Mouse (Mus musculus): Measurements from ENCODE around the gene Jun.

DNA sequence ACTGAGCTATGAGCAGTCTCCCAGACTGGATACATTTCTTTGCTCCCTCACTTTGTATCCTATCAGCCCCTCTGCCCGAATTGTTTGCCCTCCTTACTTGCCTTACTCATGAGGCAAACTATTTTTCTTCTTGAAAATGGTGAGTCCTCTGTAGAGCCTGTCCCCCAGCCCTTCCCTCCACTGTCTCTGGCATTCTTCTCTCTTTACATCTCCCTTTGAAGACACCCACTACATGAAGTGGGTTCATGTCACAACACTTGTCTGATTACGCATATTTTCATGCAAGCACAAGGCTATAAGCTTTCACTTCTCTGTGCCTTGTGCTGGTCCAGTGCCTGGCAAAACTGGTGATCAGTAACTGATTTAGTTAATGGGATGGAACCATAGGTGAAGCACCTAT is 31.8 kb downstream of the Jun start:
- TF ChIP-seq POLR2A (IDR thresholded peaks at IDR 0.05; ENCODE audit: control insufficient read depth, low read depth, low read length), result no peak
- no peak for TF ChIP-seq CTCF (IDR thresholded peaks at IDR 0.05; ENCODE audit: control insufficient read depth, insufficient read depth, insufficient replicate concordance, low read depth, low read length)

Data from testis, adult 2 months (tissue).